Mouse (Mus musculus) forebrain, postnatal 0 days (tissue): ENCODE results near the gene Krtap31-1. TPM values are rescaled to one million over a fixed set of nuclear protein-coding genes. Genes with fewer than 3 reads are reported as not detected.

ENCODE experiments used
- ATAC-seq: fragments of 200-750 bp; cut with Nextera tagmentation; 2 replicates; pipeline ENCODE4 v1.8.0; 2017; ENCODE audit warnings: mild to moderate bottlenecking, moderate library complexity
- DNase-seq: peaks from one replicate; pipeline ENCODE4 v3.0.0-alpha.2; 2015
- H3K27ac ChIP-seq: fragments of 300-500 bp; sonication (generic); 2 replicates; pipeline ENCODE4 v1.5.1; 2014; ENCODE audit warnings: low read depth, mild to moderate bottlenecking, antibody characterized with exemption, low read length, moderate library complexity, mixed read lengths
- H3K27me3 ChIP-seq: fragments of 300-500 bp; sonication (generic); 2 replicates; pipeline ENCODE4 v1.6.1; 2014; ENCODE audit warnings: mild to moderate bottlenecking, low read length, mixed read lengths; ENCODE audit not compliant: insufficient read depth
- H3K36me3 ChIP-seq: fragments of 300-500 bp; sonication (generic); 2 replicates; pipeline ENCODE4 v1.6.1; 2014; ENCODE audit warnings: mild to moderate bottlenecking, moderate library complexity; ENCODE audit not compliant: insufficient read depth
- H3K4me1 ChIP-seq: fragments of 300-500 bp; sonication (generic); 2 replicates; pipeline ENCODE4 v1.6.1; 2014; ENCODE audit warnings: antibody characterized with exemption; ENCODE audit not compliant: insufficient read depth
- H3K4me2 ChIP-seq: fragments of 300-500 bp; sonication (generic); 2 replicates; pipeline ENCODE4 v1.6.1; 2014; ENCODE audit warnings: low read depth, mild to moderate bottlenecking, moderate library complexity
- H3K4me3 ChIP-seq: fragments of 300-500 bp; sonication (generic); 2 replicates; pipeline ENCODE4 v1.5.1; 2014; ENCODE audit warnings: low read depth, low read length, mixed read lengths
- H3K9ac ChIP-seq: fragments of 300-500 bp; sonication (generic); 2 replicates; pipeline ENCODE4 v1.6.1; 2014; ENCODE audit warnings: mild to moderate bottlenecking
- H3K9me3 ChIP-seq: fragments of 300-500 bp; sonication (generic); 2 replicates; pipeline ENCODE4 v1.6.1; 2016; ENCODE audit warnings: low read length
- CTCF ChIP-seq: sonication (generic); IDR thresholded peaks from 2 replicates; pipeline ENCODE4 v1.5.1; 2016; ENCODE audit warnings: antibody characterized with exemption, control low read depth, low read depth
- WGBS: fragments of 180-500 bp; shearing (Covaris S2); extraction: QIAGEN DNeasy Blood & Tissue Kit; methylation state at CpG from one replicate; pipeline ENCODE4 v1.1.7; 2014; 5-methylcytosine and 5-hydroxymethylcytosine counted together
- polyA plus RNA-seq: library from polyadenylated mRNA; unstranded; fragments of >200 nt; fragmentation: Nextera tagmentation; extraction: Ambion mirVana; gene quantifications from 2 replicates; pipeline ENCODE4 v1.2.1, GENCODE M21; 2015
- total RNA-seq: library from RNA; depleted of rRNA; stranded (reverse); fragments of >200 nt; gene quantifications from 2 replicates; pipeline ENCODE4 v1.2.3, GENCODE M21; 2014; rRNA removed

The Krtap31-1 gene
- total and polyA plus RNA-seq, 2 experiments from 2014 or later: not detected

DNA sequence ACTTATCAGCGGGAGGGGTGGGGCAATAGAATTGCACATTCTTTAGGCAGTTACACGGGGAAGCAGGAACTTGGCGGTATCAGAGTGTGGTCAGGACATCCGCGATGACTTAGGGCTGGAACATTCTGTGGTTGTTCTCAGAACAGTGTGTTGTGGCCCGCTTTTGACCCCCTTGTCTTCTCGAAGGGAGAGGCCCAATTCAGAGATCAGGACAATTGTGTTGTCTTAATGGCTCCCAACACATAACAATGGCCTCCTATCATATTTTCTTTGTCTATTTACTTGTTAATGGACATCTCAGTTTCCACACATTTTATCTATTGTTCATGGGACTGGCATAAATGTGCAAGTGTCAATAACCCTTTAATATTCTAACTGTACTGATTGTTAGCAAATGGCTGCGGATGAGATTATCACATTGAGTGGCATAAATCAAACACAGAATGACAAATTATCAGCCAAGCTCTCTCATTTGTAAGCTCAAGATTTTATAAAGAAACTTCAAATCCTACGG lies 30.1 kb downstream of the Krtap31-1 start:
- no peaks in the 10 kb centered on the region for H3K9me3 ChIP-seq
- TF ChIP-seq CTCF: no peak
- H3K4me3 ChIP-seq: no peak overlapping the region
- 85% methylated on average over 9 of the region's 9 CpGs for WGBS
- H3K27ac ChIP-seq: no peak overlapping the region
- no peak overlapping the region for H3K9ac ChIP-seq
- no peak overlapping the region for H3K4me2 ChIP-seq
- no peak for ATAC-seq
- H3K27me3 ChIP-seq: no peaks in the 10 kb centered on the region
- no peak for DNase-seq
- H3K4me1 ChIP-seq: no peaks in the 10 kb centered on the region
- H3K36me3 ChIP-seq: no peaks in the 10 kb centered on the region

DNA sequence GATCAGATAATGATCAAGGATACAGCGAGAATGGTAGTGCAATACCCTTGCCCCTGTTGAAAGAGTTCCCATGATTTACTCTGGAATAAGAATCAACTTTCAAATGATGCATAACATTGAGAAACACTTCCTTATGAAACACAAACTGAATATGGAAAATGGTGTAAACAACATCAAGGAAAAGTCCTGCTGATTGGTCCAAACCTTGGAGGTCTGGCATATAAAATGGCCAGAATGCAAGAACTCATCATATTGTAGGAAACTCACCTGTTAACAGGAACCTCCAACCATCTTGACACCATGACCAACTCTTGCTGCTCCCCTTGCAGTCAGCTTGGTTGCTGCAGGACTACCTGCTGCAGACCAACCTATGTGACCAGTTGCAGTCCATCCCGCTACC lies 40.5 kb downstream of the Krtap31-1 start, which contains the start of gene Krtap9-5:
Gene Krtap9-5 (plus strand): TSS at position 301 of the 400 bp plus-strand sequence.
- Histone ChIP-seq H3K4me1 (no peaks in the 10 kb centered on the region), H3K9ac (no peak within 1 kb of the TSS), H3K36me3 (no peaks in the 10 kb centered on the region), H3K9me3 (no peaks in the 10 kb centered on the region), H3K4me3 (no peak within 1 kb of the TSS), H3K4me2 (no peak within 1 kb of the TSS), H3K27me3 (no peaks in the 10 kb centered on the region), H3K27ac (no peak within 1 kb of the TSS)
- 92% methylated on average over 2 of the region's 2 CpGs for WGBS
- no peak for TF ChIP-seq CTCF
- DNase-seq (no peak), ATAC-seq (no peak)

Other genes starting within 250 kb of the Krtap31-1 start
Only the 30 nearest of the 34 such genes appear.
- gene Gm14190, start 217.2 kb upstream of the Krtap31-1 start, total RNA-seq: not detected in 2 replicates
- not detected in 2 replicates for gene Gm14190, start 217.2 kb upstream of the Krtap31-1 start, polyA plus RNA-seq
- gene Gm14180, start 173.6 kb upstream of the Krtap31-1 start, total RNA-seq: not detected in 2 replicates
- gene Gm14180, start 173.6 kb upstream of the Krtap31-1 start, polyA plus RNA-seq: not detected in 2 replicates
- gene Gm11595, start 135.0 kb upstream of the Krtap31-1 start, total RNA-seq: not detected in 2 replicates
- not detected in 2 replicates for gene Gm11595, start 135.0 kb upstream of the Krtap31-1 start, polyA plus RNA-seq
- not detected in 2 replicates for gene Krtap4-8, start 127.2 kb upstream of the Krtap31-1 start, total RNA-seq
- gene Krtap4-8, start 127.2 kb upstream of the Krtap31-1 start, polyA plus RNA-seq: not detected in 2 replicates
- gene Krtap4-9, start 122.7 kb upstream of the Krtap31-1 start, total RNA-seq: not detected in 2 replicates
- gene Krtap4-9, start 122.7 kb upstream of the Krtap31-1 start, polyA plus RNA-seq: not detected in 2 replicates
- not detected in 2 replicates for gene Gm11596, start 114.5 kb upstream of the Krtap31-1 start, total RNA-seq
- gene Gm11596, start 114.5 kb upstream of the Krtap31-1 start, polyA plus RNA-seq: not detected in 2 replicates
- gene Gm11569, start 109.0 kb upstream of the Krtap31-1 start, total RNA-seq: not detected in 2 replicates
- gene Gm11569, start 109.0 kb upstream of the Krtap31-1 start, polyA plus RNA-seq: not detected in 2 replicates
- not detected in 2 replicates for gene Gm11554, start 103.5 kb upstream of the Krtap31-1 start, total RNA-seq
- not detected in 2 replicates for gene Gm11554, start 103.5 kb upstream of the Krtap31-1 start, polyA plus RNA-seq
- gene Krtap4-13, start 98.0 kb upstream of the Krtap31-1 start, total RNA-seq: 0.33 TPM in 1 of 2 replicates, not detected in the other
- gene Krtap4-13, start 98.0 kb upstream of the Krtap31-1 start, polyA plus RNA-seq: not detected in 2 replicates
- not detected in 2 replicates for gene Gm11564, start 92.3 kb upstream of the Krtap31-1 start, total RNA-seq
- not detected in 2 replicates for gene Gm11564, start 92.3 kb upstream of the Krtap31-1 start, polyA plus RNA-seq
- not detected in 2 replicates for gene 2300003K06Rik, start 69.9 kb upstream of the Krtap31-1 start, total RNA-seq
- gene 2300003K06Rik, start 69.9 kb upstream of the Krtap31-1 start, polyA plus RNA-seq: not detected in 2 replicates
- gene Krtap4-16, start 56.3 kb upstream of the Krtap31-1 start, total RNA-seq: not detected in 2 replicates
- not detected in 2 replicates for gene Krtap4-16, start 56.3 kb upstream of the Krtap31-1 start, polyA plus RNA-seq
- not detected in 2 replicates for gene Gm11568, start 50.0 kb upstream of the Krtap31-1 start, total RNA-seq
- not detected in 2 replicates for gene Gm11568, start 50.0 kb upstream of the Krtap31-1 start, polyA plus RNA-seq
- gene Gm11559, start 43.4 kb upstream of the Krtap31-1 start, total RNA-seq: not detected in 2 replicates
- not detected in 2 replicates for gene Gm11559, start 43.4 kb upstream of the Krtap31-1 start, polyA plus RNA-seq
- not detected in 2 replicates for gene Krtap9-1, start 34.5 kb upstream of the Krtap31-1 start, total RNA-seq
- gene Krtap9-1, start 34.5 kb upstream of the Krtap31-1 start, polyA plus RNA-seq: not detected in 2 replicates
- gene Gm11567, start 28.7 kb upstream of the Krtap31-1 start, total RNA-seq: not detected in 2 replicates
- gene Gm11567, start 28.7 kb upstream of the Krtap31-1 start, polyA plus RNA-seq: not detected in 2 replicates
- gene Gm11565, start 6.8 kb downstream of the Krtap31-1 start, total RNA-seq: not detected in 2 replicates
- not detected in 2 replicates for gene Gm11565, start 6.8 kb downstream of the Krtap31-1 start, polyA plus RNA-seq
- not detected in 2 replicates for gene Krtap31-2, start 28.4 kb downstream of the Krtap31-1 start, total RNA-seq
- not detected in 2 replicates for gene Krtap31-2, start 28.4 kb downstream of the Krtap31-1 start, polyA plus RNA-seq
- not detected in 2 replicates for gene Krtap9-5, start 40.6 kb downstream of the Krtap31-1 start, total RNA-seq
- gene Krtap9-5, start 40.6 kb downstream of the Krtap31-1 start, polyA plus RNA-seq: not detected in 2 replicates
- not detected in 2 replicates for gene Krtap29-1, start 71.1 kb downstream of the Krtap31-1 start, total RNA-seq
- gene Krtap29-1, start 71.1 kb downstream of the Krtap31-1 start, polyA plus RNA-seq: not detected in 2 replicates
- not detected in 2 replicates for gene Krtap16-1, start 78.7 kb downstream of the Krtap31-1 start, total RNA-seq
- gene Krtap16-1, start 78.7 kb downstream of the Krtap31-1 start, polyA plus RNA-seq: not detected in 2 replicates
- gene Krtap17-1, start 86.1 kb downstream of the Krtap31-1 start, total RNA-seq: not detected in 2 replicates
- 0.26 and 0.98 TPM in 2 replicates for gene Krtap17-1, start 86.1 kb downstream of the Krtap31-1 start, polyA plus RNA-seq
- gene Krt33a, start 108.3 kb downstream of the Krtap31-1 start, total RNA-seq: 0.15 TPM in 1 of 2 replicates, not detected in the other
- not detected in 2 replicates for gene Krt33a, start 108.3 kb downstream of the Krtap31-1 start, polyA plus RNA-seq
- not detected in 2 replicates for gene Krt33b, start 121.9 kb downstream of the Krtap31-1 start, total RNA-seq
- not detected in 2 replicates for gene Krt33b, start 121.9 kb downstream of the Krtap31-1 start, polyA plus RNA-seq
- gene Krt34, start 133.6 kb downstream of the Krtap31-1 start, total RNA-seq: not detected in 2 replicates
- gene Krt34, start 133.6 kb downstream of the Krtap31-1 start, polyA plus RNA-seq: 0.10 TPM in 1 of 2 replicates, not detected in the other
- not detected in 2 replicates for gene Krt31, start 142.6 kb downstream of the Krtap31-1 start, total RNA-seq
- not detected in 2 replicates for gene Krt31, start 142.6 kb downstream of the Krtap31-1 start, polyA plus RNA-seq
- gene Krt32, start 180.3 kb downstream of the Krtap31-1 start, total RNA-seq: not detected in 2 replicates
- not detected in 2 replicates for gene Krt32, start 180.3 kb downstream of the Krtap31-1 start, polyA plus RNA-seq
- not detected in 2 replicates for gene Krt35, start 188.3 kb downstream of the Krtap31-1 start, total RNA-seq
- not detected in 2 replicates for gene Krt35, start 188.3 kb downstream of the Krtap31-1 start, polyA plus RNA-seq
- gene Krt36, start 197.7 kb downstream of the Krtap31-1 start, total RNA-seq: not detected in 2 replicates
- gene Krt36, start 197.7 kb downstream of the Krtap31-1 start, polyA plus RNA-seq: not detected in 2 replicates
- not detected in 2 replicates for gene Krt13, start 213.6 kb downstream of the Krtap31-1 start, total RNA-seq
- gene Krt13, start 213.6 kb downstream of the Krtap31-1 start, polyA plus RNA-seq: 0.31 TPM in 1 of 2 replicates, not detected in the other